Comparison of ENCODE assay signal across 14 mouse cellular contexts in genomic region chr5:55355483-55355882, GRCm38 (mm10).
DNase-seq lines count a peak whose midpoint lies in the region; ATAC-seq and TF ChIP-seq lines count a peak whose summit lies in the region.
"Had no signal": no experiment of that assay in that cellular context is flagged by ENCODE, and none has a peak within 500 bp of the region (broad histone marks: within the 10 kb centered on the region; RNA-seq: fewer than 3 reads in every experiment).

No protein-coding gene starts in this region.

- no peak for TF ChIP-seq CTCF in brain, embryonic 14.5 days (IDR thresholded peaks at IDR 0.05; ENCODE audit: borderline replicate concordance, extremely low read depth, insufficient read depth, insufficient read length)

- no peak overlapping the region for H3K4me3 ChIP-seq in myocyte
- H3K4me3 ChIP-seq: embryonic facial prominence, embryonic 15.5 days; gastrocnemius, adult 2 months; heart, embryonic 15.5 days had no signal

- TF ChIP-seq POLR2A in brain, embryonic 14.5 days (IDR thresholded peaks at IDR 0.05; ENCODE audit: borderline replicate concordance, extremely low read depth, insufficient read depth, insufficient read length, poor library complexity, severe bottlenecking): no peak
- TF ChIP-seq POLR2A in myocyte (IDR thresholded peaks at IDR 0.05; ENCODE audit: insufficient read length, low read depth): no peak

- no peaks in the 10 kb centered on the region for H3K27me3 ChIP-seq in myocyte (ENCODE audit: control insufficient read depth, insufficient read depth, insufficient read length)
- H3K27me3 ChIP-seq: embryonic facial prominence, embryonic 15.5 days; heart, embryonic 15.5 days had no signal

- H3K79me2 ChIP-seq in myocyte (ENCODE audit: control insufficient read depth, insufficient read depth): no peaks in the 10 kb centered on the region

- ATAC-seq in granulocyte monocyte progenitor cell, adult 5-6 weeks (replicated peaks; ENCODE audit: poor library complexity, severe bottlenecking): no peak

- no peak overlapping the region for H3ac ChIP-seq in myocyte (ENCODE audit: control insufficient read depth, insufficient read length)

- intact Hi-C loops in left cerebral cortex, postnatal 4 days (cut with DNase I): no loop called here
- intact Hi-C loops in left cerebral cortex, postnatal 10 days (cut with DNase I): no loop called here

- no peaks in the 10 kb centered on the region for H3K36me3 ChIP-seq in myocyte (ENCODE audit: control insufficient read depth, insufficient read depth)
- H3K36me3 ChIP-seq: embryonic facial prominence, embryonic 15.5 days; G1E; heart, embryonic 15.5 days had no signal

- H3K4me2 ChIP-seq in myocyte (ENCODE audit: low read depth): peak overlapping the region; percentile 7
- H3K4me2 ChIP-seq: embryonic facial prominence, embryonic 15.5 days; heart, embryonic 15.5 days had no signal

- DNase-seq in cerebellum, postnatal 10 days: peak; percentile 0 to 2
- DNase-seq in cerebellum, postnatal 36 days: no peak
- peak; percentile 0 for DNase-seq in left cerebral cortex, postnatal 4 days
- DNase-seq in left cerebral cortex, postnatal 10 days (ENCODE audit: extremely low spot score in 1 of 2, low spot score in 2 of 2): no peak
- DNase-seq in brain, embryonic 14.5 days (ENCODE audit: low read depth): peak; percentile 53
- no peak for DNase-seq in cerebellum, adult 11-12 months
- DNase-seq: cerebellum, adult 8-10 months; gastrocnemius, adult 2 months; lung, adult 18-20 months had no signal

TF ChIP-seq in myocyte, 11 proteins besides CTCF, POLR2A, EP300 and RAD21:
- TF ChIP-seq SRF (IDR thresholded peaks at IDR 0.05; ENCODE audit: control insufficient read depth, insufficient read length, low read depth) (peak; percentile 11), MYOD1 (IDR thresholded peaks at IDR 0.05; ENCODE audit: control insufficient read depth in 1 of 3, insufficient read length in 2 of 3, low read depth in 2 of 3) (peak in 1 of 3 experiments; percentile 35), E2F4 (IDR thresholded peaks at IDR 0.05; ENCODE audit: insufficient read depth) (no peak), CEBPB (IDR thresholded peaks at IDR 0.05; ENCODE audit: insufficient read depth, poor library complexity, severe bottlenecking) (no peak), TCF3 (IDR thresholded peaks at IDR 0.05; ENCODE audit: insufficient read length, low read depth) (no peak), POLR2AphosphoS2 (IDR thresholded peaks at IDR 0.05; ENCODE audit: insufficient read length, low read depth) (no peak)
TF ChIP-seq in myocyte: peak in this region for 2.

Comparison
In these comparisons a context has a peak if more than half of its experiments do, and no peak if none do; other contexts are left out.
1. DNase-seq: peak in cerebellum, postnatal 10 days (2 of 2), left cerebral cortex, postnatal 4 days (single experiment) and brain, embryonic 14.5 days (single experiment); none in cerebellum, postnatal 36 days (0 of 2), left cerebral cortex, postnatal 10 days (0 of 2) and cerebellum, adult 11-12 months (single experiment).